Mouse (Mus musculus): ENCODE measurements at regions not wholly inside any gene's neighbourhood (a gene's known extent, or its start where the extent isn't known, plus 50 kb on each side); places are given as distances from the start of the nearest gene placed in this dataset.
A peak's percentile ranks its signal among the peaks of the same experiment; 100 is the strongest.

- DNase-seq (ENCODE audit: low spot score in 2 of 2) = no peak
These were observed 68.1 kb upstream of the Ppm1j start for GRCm38 (mm10) chr3:104712711-104713110.

- peak; percentile 57 to 69 for DNase-seq (ENCODE audit: low spot score in 2 of 2)
These were observed 66.8 kb upstream of the Ppm1j start for GRCm38 (mm10) chr3:104713836-104714631.

- DNase-seq (ENCODE audit: low spot score in 2 of 2) = peak in 1 of 2 experiments; percentile 44
These were observed 66.1 kb upstream of the Ppm1j start for GRCm38 (mm10) chr3:104714679-104715326.

Measured in cerebellum, postnatal 4 days (tissue).